ENCODE assay signal across 28 mouse cellular contexts in the genomic region with DNA sequence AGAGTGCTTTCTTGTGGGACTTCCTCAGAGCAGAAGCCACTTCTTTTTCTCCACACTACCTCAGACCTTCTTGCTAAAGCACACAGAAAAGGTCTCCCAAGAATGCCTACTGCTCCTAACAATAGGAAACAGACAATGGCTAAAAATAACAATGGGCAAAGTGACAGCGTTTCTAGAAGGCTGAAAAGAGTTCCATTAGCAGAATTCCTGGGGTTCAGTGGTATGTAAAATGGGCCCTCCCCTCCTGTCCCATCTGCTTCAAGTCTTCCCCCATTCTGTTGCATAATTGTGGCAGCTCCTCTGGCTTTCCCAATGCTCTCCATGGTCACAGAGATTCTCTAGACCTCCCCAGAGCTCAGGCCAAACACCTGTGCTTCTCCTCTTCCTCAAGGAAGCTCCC. TPM values are rescaled to one million over a fixed set of nuclear protein-coding genes. Genes with fewer than 3 reads are reported as not detected.
A peak's percentile ranks its signal among the peaks of the same experiment; 100 is the strongest.
DNase-seq lines count a peak whose midpoint lies in the region; ATAC-seq lines count a peak whose summit lies in the region.
"Had no signal": no experiment of that assay in that cellular context is flagged by ENCODE, and none has a peak within 500 bp of the region (broad histone marks: within the 10 kb centered on the region; RNA-seq: fewer than 3 reads in every experiment).

No protein-coding gene starts in this region.

- H3K9ac ChIP-seq in heart, embryonic 15.5 days = no peak overlapping the region
- H3K9ac ChIP-seq: forebrain, embryonic 15.5 days; hindbrain, embryonic 15.5 days; liver, embryonic 15.5 days; lung, embryonic 15.5 days; stomach, embryonic 15.5 days had no signal

- peak overlapping the region; percentile 31; the same call in 1 of the 2 replicates for H3K27ac ChIP-seq in heart, embryonic 15.5 days
- H3K27ac ChIP-seq: forebrain, embryonic 15.5 days; hindbrain, embryonic 15.5 days; layer of hippocampus, adult 2 months; limb, embryonic 10.5 days; liver, embryonic 15.5 days; lung, embryonic 15.5 days; macrophage; stomach, embryonic 15.5 days had no signal

- intact Hi-C loops in heart, postnatal 14 days (cut with DNase I) = no loop called here

- peak; percentile 41 for DNase-seq in embryo, embryonic 10 days (ENCODE audit: low spot score)
- DNase-seq in embryo, embryonic 11 days = no peak
- DNase-seq in heart, postnatal 14 days = no peak
- peak; percentile 82 for DNase-seq in ES-CJ7 (ENCODE audit: low read depth, low spot score)
- peak; percentile 38 for DNase-seq in embryo, embryonic 10.5 days (ENCODE audit: low spot score)
- DNase-seq in spleen, postnatal 36 days (ENCODE audit: low spot score in 2 of 2) = no peak
- DNase-seq: adrenal gland, adult 8-10 months; cerebellum, adult 2 months; cerebellum, postnatal 25 days; gastrocnemius, postnatal 14 days; heart, postnatal 4 days; kidney, postnatal 25 days; liver; midbrain, embryonic 14.5 days; right cerebral cortex, postnatal 4 days; thymus, postnatal 36 days had no signal

- H3K27me3 ChIP-seq in heart, embryonic 15.5 days = no peaks in the 10 kb centered on the region
- H3K27me3 ChIP-seq: forebrain, embryonic 15.5 days; hindbrain, embryonic 15.5 days; liver, embryonic 15.5 days; lung, embryonic 15.5 days; stomach, embryonic 15.5 days had no signal

- H3K9me3 ChIP-seq in heart, embryonic 15.5 days (replicated peaks) = no peaks in the 10 kb centered on the region
- H3K9me3 ChIP-seq: forebrain, embryonic 15.5 days; hindbrain, embryonic 15.5 days; limb, embryonic 10.5 days; liver, embryonic 15.5 days; lung, embryonic 15.5 days; stomach, embryonic 15.5 days had no signal

- peaks cover 12% of the 10 kb centered on the region for H3K4me1 ChIP-seq in heart, embryonic 15.5 days (replicated peaks)
- H3K4me1 ChIP-seq: forebrain, embryonic 15.5 days; hindbrain, embryonic 15.5 days; limb, embryonic 10.5 days; liver, embryonic 15.5 days; lung, embryonic 15.5 days; stomach, embryonic 15.5 days had no signal

- no peak for ATAC-seq in heart, embryonic 15.5 days (replicated peaks; ENCODE audit: insufficient number of reproducible peaks, insufficient read depth, low FRiP score, low read depth)
- no peak for ATAC-seq in inflammation-experienced regulatory T-cells, adult 6 months
- ATAC-seq: forebrain, embryonic 15.5 days; intestine, embryonic 16.5 days had no signal

- H3K36me3 ChIP-seq in heart, embryonic 15.5 days = no peaks in the 10 kb centered on the region
- H3K36me3 ChIP-seq: forebrain, embryonic 15.5 days; limb, embryonic 10.5 days; liver, embryonic 15.5 days; lung, embryonic 15.5 days; stomach, embryonic 15.5 days had no signal

- 13% methylated on average over 1 of the region's 1 CpGs for WGBS in heart, embryonic 15.5 days

- no peak overlapping the region for H3K4me2 ChIP-seq in heart, embryonic 15.5 days
- H3K4me2 ChIP-seq: forebrain, embryonic 15.5 days; hindbrain, embryonic 15.5 days; liver, embryonic 15.5 days; lung, embryonic 15.5 days; stomach, embryonic 15.5 days had no signal

- H3K4me3 ChIP-seq in heart, embryonic 15.5 days = no peak overlapping the region
- H3K4me3 ChIP-seq: erythroblast, embryonic 14.5 days; forebrain, embryonic 15.5 days; hindbrain, embryonic 15.5 days; layer of hippocampus, adult 2 months; limb, embryonic 10.5 days; liver, embryonic 15.5 days; lung, embryonic 15.5 days; stomach, embryonic 15.5 days had no signal

RNA-seq across cellular contexts. Expression of gene Pdzd2, which starts 31.4 kb away (rescaled TPM):
- 18.7 and 21.2 TPM in 2 replicates for polyA plus RNA-seq in heart, embryonic 15.5 days (2015; fragmentation: Nextera tagmentation; extraction: Ambion mirVana)
- 100 to 1,000 TPM; 136 to 185 TPM for total RNA-seq in heart, postnatal 14 days (2021)
- under 1 TPM; 0.34 to 0.46 (median 0.40) TPM for polyA plus RNA-seq in inflammation-experienced regulatory T-cells, adult 6 months (2017; shearing (Covaris generic))
- polyA plus RNA-seq: macrophage had no signal

Comparison
In these comparisons a context has a peak if more than half of its experiments do, and no peak if none do; other contexts are left out.
1. DNase-seq: peak in embryo, embryonic 10 days (single experiment), ES-CJ7 (single experiment) and embryo, embryonic 10.5 days (single experiment); none in embryo, embryonic 11 days (single experiment), heart, postnatal 14 days (0 of 2) and spleen, postnatal 36 days (0 of 2).
2. RNA of gene Pdzd2, which starts 31.4 kb away (polyA plus RNA-seq): 18.7 to 21.2 TPM in heart, embryonic 15.5 days; 0.34 to 0.46 TPM in inflammation-experienced regulatory T-cells, adult 6 months; every median in the first group is over 10 times any median in the second.